Mouse (Mus musculus): Measurements from ENCODE around the gene E2f8.

DNA sequence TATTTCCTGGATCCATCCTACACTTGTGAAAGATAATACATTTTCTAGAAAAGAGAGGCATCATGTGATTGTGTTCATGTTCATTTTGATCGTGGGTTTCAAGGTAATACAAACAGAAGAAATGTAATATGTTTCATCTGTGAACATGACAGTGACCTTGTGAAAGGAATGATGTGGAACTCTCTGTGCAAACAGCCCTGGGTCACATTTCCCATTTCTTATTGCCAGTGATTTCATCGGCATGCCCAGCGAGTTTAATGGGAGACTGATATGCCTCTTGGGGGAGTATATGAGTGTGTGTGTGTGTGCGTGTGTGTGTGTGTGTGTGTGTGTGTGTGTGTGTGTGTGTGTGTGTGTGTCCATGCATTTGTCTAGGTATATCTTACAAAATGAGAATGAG, 39.9 kb downstream of the E2f8 start:
- TF ChIP-seq POLR2A (IDR thresholded peaks at IDR 0.05; ENCODE audit: insufficient read length, low read depth) (no peak), MYOD1 (IDR thresholded peaks at IDR 0.05; ENCODE audit: control insufficient read depth in 1 of 3, insufficient read length in 2 of 3, low read depth in 2 of 3) (no peak), E2F4 (IDR thresholded peaks at IDR 0.05; ENCODE audit: insufficient read depth) (no peak), USF1 (IDR thresholded peaks at IDR 0.05; ENCODE audit: low read depth) (no peak), REST (IDR thresholded peaks at IDR 0.05; ENCODE audit: insufficient read depth, insufficient read length) (no peak), TCF3 (IDR thresholded peaks at IDR 0.05; ENCODE audit: insufficient read length, low read depth) (no peak), SRF (IDR thresholded peaks at IDR 0.05; ENCODE audit: control insufficient read depth, insufficient read length, low read depth) (no peak), TCF12 (IDR thresholded peaks at IDR 0.05; ENCODE audit: insufficient read depth, poor library complexity, severe bottlenecking) (no peak), MAX (IDR thresholded peaks at IDR 0.05; ENCODE audit: low read depth) (no peak), MYOG (IDR thresholded peaks at IDR 0.05; ENCODE audit: control insufficient read depth in 1 of 3, insufficient read depth in 1 of 3, insufficient read length in 2 of 3, low read depth in 2 of 3) (no peak)
